Mouse (Mus musculus): ENCODE results near the gene Map3k11.

DNA sequence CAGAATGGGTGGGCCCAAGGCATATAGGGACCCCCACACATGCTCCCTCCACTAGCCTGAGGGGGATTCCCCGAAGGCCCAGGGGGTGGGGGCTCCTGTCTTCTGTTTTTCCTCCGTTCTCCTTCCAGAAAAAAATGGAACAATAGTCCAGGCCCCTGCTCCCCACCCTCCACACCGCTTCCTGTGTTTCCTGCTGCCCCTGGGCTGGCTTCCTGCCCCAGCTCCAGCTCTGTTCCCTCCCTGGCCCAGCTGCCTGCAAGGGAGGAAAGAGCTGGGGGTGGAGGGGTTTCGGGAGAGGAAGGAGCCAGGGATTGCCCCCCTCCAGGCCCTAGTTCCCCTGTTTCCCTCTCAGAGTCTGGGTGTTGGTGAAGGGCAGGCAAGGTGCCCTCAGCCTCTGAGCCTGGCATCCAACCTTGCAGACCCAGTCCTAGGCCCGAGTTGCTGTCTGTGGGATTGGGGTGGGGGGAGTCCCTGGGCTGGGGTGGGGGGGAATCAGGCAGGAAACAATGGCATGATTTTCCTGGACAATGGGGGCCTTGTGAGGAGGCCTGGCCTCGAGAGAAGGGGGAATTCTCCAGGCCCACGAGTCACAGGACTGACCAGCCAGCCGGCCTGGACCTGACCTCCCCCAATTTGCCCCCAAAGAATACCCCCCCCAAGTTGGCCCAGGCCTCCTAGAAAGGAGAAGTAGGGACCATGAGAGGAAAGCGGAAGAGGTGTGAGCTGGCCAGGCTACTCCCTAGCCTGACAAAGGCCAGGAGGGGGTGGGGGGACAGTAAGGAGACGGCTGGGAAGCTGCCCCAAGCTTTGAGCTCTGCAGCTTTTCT, 3.8 kb downstream of the Map3k11 start:
- TF ChIP-seq CTCF (IDR thresholded peaks at IDR 0.05; ENCODE audit: borderline replicate concordance, insufficient read depth, low read depth, low read length): no peak
- no peak for TF ChIP-seq POLR2A (IDR thresholded peaks at IDR 0.05; ENCODE audit: borderline replicate concordance, insufficient read depth, low read length)

Measured in cerebellum, adult 2 months (tissue).